Comparison of ENCODE assay signal across 11 mouse cellular contexts in the genomic region with DNA sequence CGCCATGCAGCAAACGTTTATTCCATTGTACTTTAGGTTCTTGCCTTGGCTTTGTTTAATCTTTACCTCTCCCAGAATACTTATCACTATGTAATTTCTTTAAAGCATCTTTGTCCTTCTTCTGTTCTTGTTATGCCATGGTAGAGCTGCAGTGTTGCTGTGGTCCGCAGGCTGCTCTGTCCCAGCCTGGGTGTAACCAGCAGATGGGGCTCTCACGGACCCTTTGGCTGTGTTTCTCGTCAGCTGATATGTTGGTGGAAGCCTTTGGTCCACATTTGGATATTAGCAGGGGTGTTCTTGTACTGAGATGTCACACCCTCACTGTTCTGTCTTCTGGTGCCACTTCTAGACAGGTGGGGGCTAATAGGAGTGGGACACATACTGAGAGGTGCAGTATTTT.
DNase-seq lines count a peak whose midpoint lies in the region; ATAC-seq and TF ChIP-seq lines count a peak whose summit lies in the region.
"Had no signal": no experiment of that assay in that cellular context is flagged by ENCODE, and none has a peak within 500 bp of the region (broad histone marks: within the 10 kb centered on the region; RNA-seq: fewer than 3 reads in every experiment).

No protein-coding gene starts in this region.

- no peak overlapping the region for H3K4me2 ChIP-seq in kidney, embryonic 14.5 days (replicated peaks; ENCODE audit: low read depth, low read length)
- H3K4me2 ChIP-seq in hindbrain, embryonic 16.5 days (ENCODE audit: low read length) = no peak overlapping the region
- H3K4me2 ChIP-seq: embryonic facial prominence, embryonic 12.5 days; hindbrain, embryonic 15.5 days had no signal

- ATAC-seq in kidney, embryonic 14.5 days (ENCODE audit: low FRiP score, low TSS enrichment) = no peak
- no peak for ATAC-seq in inflammation-experienced regulatory T-cells, adult 6 months
- ATAC-seq in hindbrain, embryonic 16.5 days = no peak

- no peaks in the 10 kb centered on the region for H3K9me3 ChIP-seq in kidney, embryonic 14.5 days (ENCODE audit: control insufficient read depth, low read length)
- no peaks in the 10 kb centered on the region for H3K9me3 ChIP-seq in hindbrain, embryonic 16.5 days (ENCODE audit: control insufficient read depth, low read length)
- H3K9me3 ChIP-seq: embryonic facial prominence, embryonic 12.5 days; hindbrain, embryonic 15.5 days had no signal

- H3K27ac ChIP-seq in cerebellum, adult 2 months (ENCODE audit: insufficient read depth, low read length) = no peak overlapping the region
- no peak overlapping the region for H3K27ac ChIP-seq in kidney, embryonic 14.5 days (ENCODE audit: low read depth, low read length)
- H3K27ac ChIP-seq in thymus, adult 2 months (ENCODE audit: control insufficient read depth, insufficient read depth, low read length) = no peak overlapping the region
- H3K27ac ChIP-seq in hindbrain, embryonic 16.5 days (ENCODE audit: low read depth, low read length) = no peak overlapping the region
- H3K27ac ChIP-seq: embryonic facial prominence, embryonic 12.5 days; hindbrain, embryonic 15.5 days had no signal

- H3K27me3 ChIP-seq in cerebellum, adult 2 months (ENCODE audit: control insufficient read depth, insufficient read depth, low read length) = no peaks in the 10 kb centered on the region
- no peaks in the 10 kb centered on the region for H3K27me3 ChIP-seq in kidney, embryonic 14.5 days (ENCODE audit: control insufficient read depth, insufficient read depth, low read length)
- no peaks in the 10 kb centered on the region for H3K27me3 ChIP-seq in thymus, adult 2 months (ENCODE audit: control insufficient read depth, insufficient read depth, low read length)
- no peaks in the 10 kb centered on the region for H3K27me3 ChIP-seq in hindbrain, embryonic 16.5 days (replicated peaks; ENCODE audit: control insufficient read depth, insufficient read depth, low read length)
- H3K27me3 ChIP-seq: embryonic facial prominence, embryonic 12.5 days; hindbrain, embryonic 15.5 days had no signal

- no peak overlapping the region for H3K9ac ChIP-seq in kidney, embryonic 14.5 days (ENCODE audit: low read depth, low read length)
- no peak overlapping the region for H3K9ac ChIP-seq in hindbrain, embryonic 16.5 days (ENCODE audit: low read depth, low read length)
- H3K9ac ChIP-seq: embryonic facial prominence, embryonic 12.5 days; hindbrain, embryonic 15.5 days had no signal

- no peaks in the 10 kb centered on the region for H3K4me1 ChIP-seq in cerebellum, adult 2 months (ENCODE audit: control insufficient read depth, insufficient read depth, low read length)
- no peaks in the 10 kb centered on the region for H3K4me1 ChIP-seq in kidney, embryonic 14.5 days (ENCODE audit: control insufficient read depth, insufficient read depth, low read length)
- H3K4me1 ChIP-seq in thymus, adult 2 months (replicated peaks; ENCODE audit: control insufficient read depth, insufficient read depth, low read length) = no peaks in the 10 kb centered on the region
- no peaks in the 10 kb centered on the region for H3K4me1 ChIP-seq in hindbrain, embryonic 16.5 days (ENCODE audit: control insufficient read depth, insufficient read depth, low read depth, low read length)
- H3K4me1 ChIP-seq: embryonic facial prominence, embryonic 12.5 days; hindbrain, embryonic 15.5 days had no signal

- no peak for TF ChIP-seq POLR2A in cerebellum, adult 2 months (IDR thresholded peaks at IDR 0.05; ENCODE audit: borderline replicate concordance, insufficient read depth, low read length)
- no peak for TF ChIP-seq POLR2A in thymus, adult 2 months (IDR thresholded peaks at IDR 0.05; ENCODE audit: control insufficient read depth, extremely low read depth, insufficient read depth, low read length, poor library complexity)

- 0 out of 2 replicates have a peak, but pooled peaks have one; percentile 7 for TF ChIP-seq CTCF in cerebellum, adult 2 months (IDR thresholded peaks at IDR 0.05; ENCODE audit: borderline replicate concordance, insufficient read depth, low read depth, low read length)
- peak; percentile 51; the same call in 1 of the 2 replicates for TF ChIP-seq CTCF in thymus, adult 2 months (IDR thresholded peaks at IDR 0.05; ENCODE audit: borderline replicate concordance, control insufficient read depth, extremely low read depth, insufficient read depth, low read length, poor library complexity)

- no peak overlapping the region for H3K4me3 ChIP-seq in cerebellum, adult 2 months (replicated peaks; ENCODE audit: insufficient read depth, low read depth, low read length)
- no peak overlapping the region for H3K4me3 ChIP-seq in kidney, embryonic 14.5 days (ENCODE audit: low read length)
- H3K4me3 ChIP-seq in thymus, adult 2 months (ENCODE audit: control insufficient read depth, insufficient read depth, low read length) = no peak overlapping the region
- H3K4me3 ChIP-seq in hindbrain, embryonic 16.5 days (ENCODE audit: low read length) = no peak overlapping the region
- H3K4me3 ChIP-seq: embryonic facial prominence, embryonic 12.5 days; hindbrain, embryonic 15.5 days had no signal

- no peaks in the 10 kb centered on the region for H3K36me3 ChIP-seq in kidney, embryonic 14.5 days (ENCODE audit: control insufficient read depth, insufficient read depth, low read length)
- no peaks in the 10 kb centered on the region for H3K36me3 ChIP-seq in thymus, adult 2 months (ENCODE audit: control insufficient read depth, insufficient read depth, low read length)
- no peaks in the 10 kb centered on the region for H3K36me3 ChIP-seq in hindbrain, embryonic 16.5 days (ENCODE audit: control insufficient read depth, insufficient read depth, low read length)
- H3K36me3 ChIP-seq: embryonic facial prominence, embryonic 12.5 days; hindbrain, embryonic 15.5 days had no signal

- WGBS in cerebellum, adult 2 months = 52% methylated on average over 5 of the region's 5 CpGs
- 56% methylated on average over 5 of the region's 5 CpGs for WGBS in kidney, embryonic 14.5 days
- WGBS in thymus, adult 2 months = 67% methylated on average over 5 of the region's 5 CpGs
- 54% methylated on average over 5 of the region's 5 CpGs for WGBS in hindbrain, embryonic 16.5 days

- no peak for DNase-seq in cerebellum, adult 2 months
- no peak for DNase-seq in cerebellum, adult 18-20 months
- DNase-seq in kidney, postnatal 4 days = peak; percentile 19 to 32
- DNase-seq in thymus, adult 2 months = peak; percentile 16
- DNase-seq in thymus, adult 18-20 months = no peak
- DNase-seq: right cerebral cortex, postnatal 25 days had no signal

Comparison
In these comparisons a context has a peak if more than half of its experiments do, and no peak if none do; other contexts are left out.
1. DNase-seq: peak in kidney, postnatal 4 days (2 of 2) and thymus, adult 2 months (single experiment); none in cerebellum, adult 2 months (0 of 2), cerebellum, adult 18-20 months (0 of 2) and thymus, adult 18-20 months (0 of 2).